Mouse (Mus musculus) heart, postnatal 14 days (tissue): ENCODE results near the gene Jarid2. TPM values are rescaled to one million over a fixed set of nuclear protein-coding genes. Genes with fewer than 3 reads are reported as not detected.
A peak's percentile ranks its signal among the peaks of the same experiment; 100 is the strongest.
"Not testable (repeated sequence)": the region's sequence is repeated elsewhere in the genome, so short reads cannot be mapped to it uniquely, and the experiment has no call there.

Source experiments
- DNase-seq, 2 experiments: peaks; one replicate each; pipeline ENCODE4 v3.0.0; 2021 to 2022
- intact Hi-C: fragments of 180-260 bp; cut with DNase I; formaldehyde crosslinking; loops from one replicate; pipeline ENCODE4 v1.15.1; 2025
- long read RNA-seq, 2 experiments: library from polyadenylated mRNA; stranded (forward); transcript quantifications; one replicate each; pipeline ENCODE4 v2.0.0; 2021
- total RNA-seq, 2 experiments: library from RNA; stranded (reverse); gene quantifications; 2 replicates each; pipeline ENCODE4 v1.2.3; 2021

Gene Jarid2
- 10 to 100 TPM; 46.7 to 50.0 TPM for total RNA-seq
- long read RNA-seq, experiment 1, full-length matches to known transcripts, result 2 of 13 reads
- long read RNA-seq, experiment 1, partial matches to known transcripts, result 5 of 13 reads
- long read RNA-seq, experiment 1, other reads (novel, unspliced or antisense), result 6 of 13 reads
- long read RNA-seq, experiment 2, full-length matches to known transcripts, result 3 of 18 reads
- long read RNA-seq, experiment 2, partial matches to known transcripts, result 5 of 18 reads
- long read RNA-seq, experiment 2, other reads (novel, unspliced or antisense), result 10 of 18 reads

- DNase-seq, result peak; percentile 45 to 48
- intact Hi-C loops, result loop anchor here (5.0 to 10.0 kb wide), 3 partner anchors 97 to 317 kb away; no protein-coding TSS in a partner anchor
Measured at GRCm38 (mm10) chr13:44729424-44729971, at the start of gene Jarid2. Jarid2 (plus strand) TSS chr13:44729474.

GRCm38 (mm10) chr13:44681051-44681450 is 48.2 kb upstream of the Jarid2 start:
- intact Hi-C loops, result no loop called here
- no peak for DNase-seq

- no peak for DNase-seq
- intact Hi-C loops, result no loop called here
Measured at GRCm38 (mm10) chr13:44688140-44688539, 41.1 kb upstream of the Jarid2 start.

GRCm38 (mm10) chr13:44697628-44698027 is 31.6 kb upstream of the Jarid2 start:
- intact Hi-C loops, result no loop called here
- DNase-seq, result no peak

DNA sequence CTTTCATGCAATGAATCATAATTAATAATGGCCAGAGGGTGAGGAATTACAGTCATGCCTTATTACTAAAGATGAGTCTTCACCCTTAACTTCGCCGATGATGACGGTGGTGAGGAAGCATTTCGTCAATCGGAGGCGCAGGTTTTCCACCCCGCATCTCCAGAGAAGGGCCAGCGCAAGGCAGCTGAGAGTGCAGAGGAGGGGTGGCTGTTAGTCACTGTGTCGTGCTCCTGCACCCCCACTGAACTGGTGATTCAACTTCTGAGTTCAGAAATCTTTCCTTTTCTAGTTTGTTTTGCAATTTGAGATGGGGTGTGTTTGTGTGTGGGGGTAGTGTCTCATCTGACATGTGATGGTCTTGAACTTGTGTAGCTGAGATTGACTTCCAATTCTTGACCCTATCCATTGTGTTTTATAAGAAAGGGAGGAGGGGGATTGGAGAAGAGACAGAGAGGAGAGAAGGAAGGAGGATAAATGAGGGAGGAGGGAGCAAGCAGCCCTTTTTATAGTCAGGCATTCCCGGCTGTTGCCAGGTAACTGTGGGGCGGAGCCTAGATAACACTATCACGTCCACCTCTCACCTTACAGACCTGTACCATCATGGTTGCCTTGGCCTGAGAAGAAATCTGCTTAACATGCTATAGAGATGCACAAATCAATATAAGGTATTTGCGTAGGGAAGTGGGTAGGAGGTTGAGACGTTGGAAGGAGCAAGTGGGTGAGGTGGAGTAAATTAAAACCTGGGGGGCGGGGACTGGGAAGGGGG is 25.1 kb upstream of the Jarid2 start:
- DNase-seq, result no peak
- intact Hi-C loops, result no loop called here

- intact Hi-C loops, result no loop called here
- no peak for DNase-seq
Measured at GRCm38 (mm10) chr13:44705031-44705742, 24.1 kb upstream of the Jarid2 start.

GRCm38 (mm10) chr13:44705743-44706044 is 23.6 kb upstream of the Jarid2 start:
- intact Hi-C loops, result no loop called here
- DNase-seq, result no peak

DNA sequence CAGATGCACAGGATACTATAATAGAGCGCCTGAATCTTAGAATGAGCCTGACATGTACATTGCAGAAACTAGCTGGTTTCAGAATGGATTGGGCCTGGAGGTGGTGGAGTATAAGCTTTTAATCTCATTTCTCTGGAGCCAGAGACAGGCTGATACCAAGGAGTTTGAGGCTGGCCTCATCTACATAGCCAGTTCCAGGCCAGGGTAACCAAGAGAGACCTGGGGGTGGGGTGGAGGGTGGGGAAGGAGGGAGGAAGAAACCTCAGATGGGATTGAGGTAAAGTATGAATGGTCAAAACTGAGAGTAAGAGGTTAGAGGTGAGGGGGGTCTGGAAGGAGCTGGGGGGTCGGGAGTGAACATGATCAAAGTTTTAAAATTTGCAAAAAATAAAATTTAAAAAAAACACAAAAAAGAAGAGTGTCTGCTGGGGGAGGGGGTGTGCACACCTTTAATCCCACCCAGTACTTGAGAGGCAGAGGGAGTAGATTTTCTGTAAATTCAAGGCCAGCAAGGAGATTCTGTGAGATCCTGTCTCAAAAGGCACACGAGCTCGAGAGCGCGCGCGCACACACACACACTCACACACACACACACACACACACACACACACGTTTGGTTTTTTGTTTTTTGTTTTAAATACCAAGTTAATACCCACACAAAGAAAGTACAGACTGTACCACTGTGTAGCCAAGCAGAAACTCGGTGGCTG is 22.9 kb upstream of the Jarid2 start:
- intact Hi-C loops, result no loop called here
- DNase-seq, result no peak

DNA sequence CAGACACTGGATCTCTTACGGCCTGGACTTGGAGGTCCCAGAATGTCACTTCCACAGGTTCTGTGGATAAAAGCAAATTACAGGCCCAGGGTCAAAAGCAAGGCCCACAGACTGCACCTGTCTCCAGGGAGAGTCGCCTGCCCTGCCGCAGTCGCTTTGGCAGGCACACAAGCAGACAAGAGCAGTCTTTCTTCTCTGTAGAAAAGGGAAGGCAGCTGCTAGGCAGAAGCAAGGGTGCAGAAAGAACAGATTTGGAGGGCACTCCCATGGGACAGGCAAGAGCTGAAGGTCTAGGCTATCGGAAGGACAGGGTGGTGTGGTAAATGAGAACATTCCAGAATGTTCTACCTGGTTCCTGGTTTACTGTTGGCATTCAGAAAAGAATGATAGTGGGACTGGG is 22.1 kb upstream of the Jarid2 start:
- intact Hi-C loops, result no loop called here
- DNase-seq, result no peak

- intact Hi-C loops, result no loop called here
- DNase-seq, result no peak
Measured at GRCm38 (mm10) chr13:44708336-44709017, 20.8 kb upstream of the Jarid2 start.

- intact Hi-C loops, result no loop called here
Measured at GRCm38 (mm10) chr13:44709747-44710480, 19.4 kb upstream of the Jarid2 start.

DNA sequence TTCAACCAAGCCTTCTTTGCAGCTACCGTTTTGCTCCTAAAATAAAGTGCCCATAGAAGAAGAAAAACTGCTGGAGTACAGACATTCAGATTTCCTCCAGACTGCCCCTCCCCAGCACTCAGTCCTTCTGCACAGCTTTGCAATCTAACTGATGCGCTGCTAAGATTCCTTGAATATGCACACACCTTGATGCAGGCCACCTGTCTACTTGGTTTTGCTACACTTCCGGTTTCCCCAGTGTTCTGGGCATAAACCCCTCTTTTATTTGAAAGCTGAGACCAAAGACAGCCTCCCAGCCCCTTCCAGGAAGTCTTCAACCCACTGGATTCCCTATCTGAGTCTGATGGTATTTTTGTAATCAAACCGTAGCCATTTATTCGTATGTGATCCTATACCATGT is 18.2 kb upstream of the Jarid2 start:
- DNase-seq, result no peak
- intact Hi-C loops, result no loop called here

More at GRCm38 (mm10) chr13:44709747-44710480, 19.4 kb upstream of the Jarid2 start:
- no peak for DNase-seq

GRCm38 (mm10) chr13:44711882-44712281 is 17.4 kb upstream of the Jarid2 start:
- intact Hi-C loops, result no loop called here

GRCm38 (mm10) chr13:44715187-44715885 is 13.9 kb upstream of the Jarid2 start:
- intact Hi-C loops, result no loop called here

More at GRCm38 (mm10) chr13:44711882-44712281, 17.4 kb upstream of the Jarid2 start:
- DNase-seq, result no peak

GRCm38 (mm10) chr13:44717838-44718237 is 11.4 kb upstream of the Jarid2 start:
- no peak for DNase-seq
- intact Hi-C loops, result no loop called here

More at GRCm38 (mm10) chr13:44715187-44715885, 13.9 kb upstream of the Jarid2 start:
- no peak for DNase-seq

DNA sequence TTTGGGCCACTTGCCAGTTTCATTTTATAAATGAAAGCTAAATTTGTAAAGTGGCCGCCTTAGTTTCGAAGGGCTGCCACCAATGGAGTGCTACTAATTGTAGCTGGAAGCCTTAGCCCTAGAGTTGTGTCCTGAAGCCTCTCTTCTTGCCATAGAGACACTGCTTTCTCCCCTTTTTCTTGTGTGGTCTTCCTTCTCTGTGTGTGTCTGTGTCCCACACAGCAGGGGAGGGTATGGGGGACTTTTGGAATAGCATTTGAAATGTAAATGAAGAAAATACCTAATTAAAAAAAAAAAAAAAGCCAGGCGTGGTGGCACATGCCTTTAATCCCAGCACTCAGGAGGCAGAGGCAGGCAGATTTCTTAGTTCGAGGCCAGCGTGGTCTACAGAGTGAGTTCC is 10.8 kb upstream of the Jarid2 start:
- DNase-seq, intact Hi-C loops: not testable (repeated sequence)

DNA sequence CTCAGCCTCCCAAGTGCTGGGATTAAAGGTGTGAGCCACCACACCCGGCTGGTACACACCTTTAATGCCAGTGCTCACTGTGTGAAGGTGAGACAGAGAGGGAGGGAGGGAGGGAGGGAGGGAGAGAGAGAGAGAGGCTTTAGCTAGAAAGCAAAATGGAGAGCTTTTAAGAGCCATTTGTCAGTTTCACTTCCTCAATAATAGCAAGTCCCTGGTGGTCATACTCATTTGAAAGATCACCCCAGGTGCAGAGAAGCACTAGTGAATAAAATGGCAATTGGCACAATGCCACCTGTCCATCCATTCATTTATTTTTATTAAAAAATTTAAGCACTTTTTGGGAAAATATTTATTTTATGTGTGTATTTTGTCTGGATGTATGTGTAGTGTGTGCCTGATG is 9.2 kb upstream of the Jarid2 start:
- intact Hi-C loops, result loop anchor here (10.0 kb wide), 1 partner anchor 185 kb away; no protein-coding TSS in a partner anchor

GRCm38 (mm10) chr13:44721891-44722547 is 7.3 kb upstream of the Jarid2 start:
- DNase-seq, result no peak
- intact Hi-C loops, result loop anchor here (10.0 kb wide), 1 partner anchor 187 kb away; no protein-coding TSS in a partner anchor

More for the DNA sequence above, 9.2 kb upstream of the Jarid2 start:
- DNase-seq, result no peak
